Mouse (Mus musculus) liver, embryonic 15.5 days (tissue): Measurements from ENCODE around the gene Uap1. TPM values are rescaled to one million over a fixed set of nuclear protein-coding genes. Genes with fewer than 3 reads are reported as not detected.

Experiments used
- ATAC-seq: fragments of 200-750 bp; cut with Nextera tagmentation; 2 replicates; pipeline ENCODE4 v1.8.0; 2017; ENCODE audit warnings: moderate number of reproducible peaks, mild to moderate bottlenecking, moderate library complexity; ENCODE audit not compliant: insufficient read depth
- H3K27ac ChIP-seq: fragments of 300-500 bp; sonication (generic); replicated peaks from 2 replicates; pipeline ENCODE4 v1.5.1; 2015; ENCODE audit warnings: mild to moderate bottlenecking, inconsistent platforms
- H3K27me3 ChIP-seq: fragments of 300-500 bp; sonication (generic); 2 replicates; pipeline ENCODE4 v1.6.1; 2015; ENCODE audit warnings: mild to moderate bottlenecking, inconsistent platforms
- H3K36me3 ChIP-seq: fragments of 300-500 bp; sonication (generic); replicated peaks from 2 replicates; pipeline ENCODE4 v1.6.1; 2015; ENCODE audit warnings: moderate library complexity, mild to moderate bottlenecking, inconsistent platforms
- H3K4me1 ChIP-seq: fragments of 300-500 bp; sonication (generic); replicated peaks from 2 replicates; pipeline ENCODE4 v1.6.1; 2015; ENCODE audit warnings: inconsistent platforms
- H3K4me2 ChIP-seq: fragments of 300-500 bp; sonication (generic); 2 replicates; pipeline ENCODE4 v1.6.1; 2015; ENCODE audit warnings: moderate library complexity, mild to moderate bottlenecking, inconsistent platforms
- H3K4me3 ChIP-seq: fragments of 300-500 bp; sonication (generic); replicated peaks from 2 replicates; pipeline ENCODE4 v1.5.1; 2015; ENCODE audit warnings: mild to moderate bottlenecking, inconsistent platforms
- H3K9ac ChIP-seq: fragments of 300-500 bp; sonication (generic); 2 replicates; pipeline ENCODE4 v1.6.1; 2015; ENCODE audit warnings: moderate library complexity, mild to moderate bottlenecking, inconsistent platforms
- H3K9me3 ChIP-seq: fragments of 300-500 bp; sonication (generic); replicated peaks from 2 replicates; pipeline ENCODE4 v1.6.1; 2016; ENCODE audit warnings: inconsistent platforms
- WGBS: fragments of 180-500 bp; shearing (Covaris S2); methylation state at CpG from one replicate; pipeline ENCODE4 v1.1.7; 2015; ENCODE audit warnings: mixed read lengths; ENCODE audit not compliant: insufficient replicate concordance; 5-methylcytosine and 5-hydroxymethylcytosine counted together
- polyA plus RNA-seq: library from polyadenylated mRNA; unstranded; fragments of >200 nt; fragmentation: Nextera tagmentation; extraction: Ambion mirVana; gene quantifications from 2 replicates; pipeline ENCODE4 v1.2.1, GENCODE M21; 2015

The Uap1 gene
- polyA plus RNA-seq, 1 experiment from 2014 or later = 33.8 TPM

DNA sequence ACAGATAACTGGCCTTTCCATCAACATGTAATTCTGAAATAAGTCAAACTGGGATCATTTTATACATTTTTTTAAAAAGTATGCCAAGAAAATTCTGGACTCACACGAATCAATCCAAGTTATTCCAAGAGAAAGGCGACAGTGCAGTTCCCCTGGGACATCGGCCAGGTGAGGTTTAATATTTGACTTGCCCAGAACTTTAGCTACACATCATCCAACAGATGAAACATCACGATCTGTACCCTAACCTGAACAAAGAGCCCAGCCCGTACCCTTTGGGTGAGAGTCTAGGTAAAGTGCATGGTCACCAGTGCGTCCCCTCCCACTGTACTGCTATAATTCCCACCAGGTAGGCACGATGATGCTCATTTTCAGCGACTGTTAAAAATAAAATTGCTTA lies 21.5 kb upstream of the Uap1 start:
- H3K36me3 ChIP-seq = peaks cover 81% of the 10 kb centered on the region

DNA sequence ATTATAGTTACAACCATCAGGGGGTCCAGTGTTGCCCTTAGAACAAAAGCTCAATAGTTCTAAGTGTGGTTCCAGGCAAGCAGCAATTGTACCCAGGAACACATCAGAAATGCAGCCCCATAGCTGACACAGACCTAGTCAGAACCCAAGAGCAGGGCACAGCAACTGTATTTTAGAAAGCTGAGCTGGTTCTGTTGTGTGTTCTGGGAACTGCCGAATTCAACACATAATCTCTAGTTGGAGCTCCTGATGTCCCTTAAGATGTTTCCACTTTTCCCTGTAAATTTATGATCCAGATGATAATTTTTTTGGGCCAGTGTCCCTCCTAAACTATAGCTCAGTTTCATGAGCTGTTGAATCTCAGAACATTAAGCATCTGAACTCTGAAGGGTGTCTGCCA lies 17.2 kb upstream of the Uap1 start:
- Histone ChIP-seq H3K4me2 (no peak overlapping the region), H3K27ac (no peak overlapping the region), H3K36me3 (peaks cover 43% of the 10 kb centered on the region), H3K4me3 (no peak overlapping the region), H3K9me3 (no peaks in the 10 kb centered on the region), H3K9ac (no peak overlapping the region), H3K4me1 (no peaks in the 10 kb centered on the region; the same call in 1 of the 2 replicates), H3K27me3 (no peaks in the 10 kb centered on the region)
- WGBS = 85% methylated on average over 1 of the region's 1 CpGs
- ATAC-seq = no peak

More for the DNA sequence above, 21.5 kb upstream of the Uap1 start:
- ATAC-seq = no peak
- no peak overlapping the region for H3K9ac ChIP-seq
- H3K4me2 ChIP-seq = no peak overlapping the region
- WGBS = 82% methylated on average over 8 of the region's 8 CpGs
- no peaks in the 10 kb centered on the region for H3K27me3 ChIP-seq
- no peaks in the 10 kb centered on the region for H3K4me1 ChIP-seq
- no peak overlapping the region for H3K27ac ChIP-seq
- no peak overlapping the region for H3K4me3 ChIP-seq
- no peaks in the 10 kb centered on the region for H3K9me3 ChIP-seq

DNA sequence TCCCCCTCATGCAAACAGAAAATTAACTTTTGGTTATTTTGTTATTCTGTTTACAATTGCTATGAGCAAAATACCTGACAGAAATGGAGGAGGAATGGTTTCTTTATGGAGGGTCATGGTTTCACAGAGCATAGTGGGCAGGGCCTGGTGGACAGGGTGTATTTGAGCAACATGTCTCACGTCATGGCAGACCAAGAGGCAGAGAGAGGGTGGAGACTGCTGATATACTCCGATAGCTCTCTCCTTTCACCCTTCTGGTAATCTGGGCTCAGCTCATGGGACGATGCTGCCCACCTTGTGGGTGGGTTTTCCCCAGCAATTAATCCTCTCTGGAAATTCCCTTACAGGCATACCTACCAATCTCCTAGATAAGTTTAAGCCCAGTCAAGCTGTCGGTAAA lies 15.5 kb upstream of the Uap1 start:
- Histone ChIP-seq H3K4me2 (no peak overlapping the region), H3K9me3 (no peaks in the 10 kb centered on the region), H3K4me3 (no peak overlapping the region), H3K27ac (no peak overlapping the region), H3K4me1 (no peaks in the 10 kb centered on the region; the same call in 1 of the 2 replicates), H3K36me3 (peaks cover 27% of the 10 kb centered on the region), H3K9ac (no peak overlapping the region), H3K27me3 (no peaks in the 10 kb centered on the region)
- WGBS = 54% methylated on average over 4 of the region's 4 CpGs
- no peak for ATAC-seq

DNA sequence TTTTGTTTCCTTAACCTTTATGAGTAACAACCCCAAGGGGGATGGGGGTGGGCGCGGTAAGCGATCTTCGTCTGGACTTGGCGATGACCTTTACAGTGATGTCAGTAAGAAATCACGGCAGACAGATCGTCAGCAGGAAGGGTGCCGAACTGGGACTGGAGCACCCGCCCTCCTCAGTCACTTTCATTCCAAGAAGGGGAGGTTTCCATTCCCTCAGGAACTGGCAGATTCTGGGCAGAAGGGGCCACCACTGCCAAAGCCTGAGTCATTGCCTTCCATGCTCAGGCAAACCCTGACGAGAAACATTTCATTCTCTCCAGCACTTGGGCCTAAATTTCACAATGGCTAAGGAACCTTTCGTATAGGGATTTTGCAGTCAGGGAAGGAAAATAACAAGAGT lies 13.8 kb upstream of the Uap1 start:
- ATAC-seq = no peak

DNA sequence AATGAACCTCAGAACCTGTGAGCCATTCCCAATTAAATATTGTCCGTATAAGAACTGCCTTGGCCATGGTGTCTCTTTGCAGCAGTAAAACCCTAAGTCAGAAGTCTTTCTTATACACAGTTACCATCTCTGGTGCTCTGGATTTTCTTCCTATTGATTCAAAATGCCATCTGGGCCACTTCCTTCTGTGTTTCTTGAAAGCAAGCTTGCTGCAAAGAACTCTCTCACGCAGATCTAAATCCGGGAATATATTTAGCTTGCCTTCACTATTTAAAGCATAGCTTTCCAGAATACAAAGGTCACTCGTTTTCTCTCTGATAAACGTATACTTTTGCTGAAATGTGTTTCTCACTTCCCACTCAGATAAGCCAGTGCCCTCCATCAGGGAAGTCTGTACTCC lies 11.8 kb upstream of the Uap1 start:
- 51% methylated on average over 5 of the region's 5 CpGs for WGBS
- Histone ChIP-seq H3K9me3 (no peaks in the 10 kb centered on the region), H3K27ac (no peak overlapping the region)

More for the DNA sequence above, 13.8 kb upstream of the Uap1 start:
- Histone ChIP-seq H3K9me3 (no peaks in the 10 kb centered on the region), H3K4me2 (no peak overlapping the region), H3K27ac (no peak overlapping the region), H3K4me1 (no peaks in the 10 kb centered on the region; the same call in 1 of the 2 replicates), H3K36me3 (peaks cover 12% of the 10 kb centered on the region), H3K9ac (no peak overlapping the region), H3K27me3 (no peaks in the 10 kb centered on the region), H3K4me3 (no peak overlapping the region)
- 66% methylated on average over 11 of the region's 11 CpGs for WGBS

DNA sequence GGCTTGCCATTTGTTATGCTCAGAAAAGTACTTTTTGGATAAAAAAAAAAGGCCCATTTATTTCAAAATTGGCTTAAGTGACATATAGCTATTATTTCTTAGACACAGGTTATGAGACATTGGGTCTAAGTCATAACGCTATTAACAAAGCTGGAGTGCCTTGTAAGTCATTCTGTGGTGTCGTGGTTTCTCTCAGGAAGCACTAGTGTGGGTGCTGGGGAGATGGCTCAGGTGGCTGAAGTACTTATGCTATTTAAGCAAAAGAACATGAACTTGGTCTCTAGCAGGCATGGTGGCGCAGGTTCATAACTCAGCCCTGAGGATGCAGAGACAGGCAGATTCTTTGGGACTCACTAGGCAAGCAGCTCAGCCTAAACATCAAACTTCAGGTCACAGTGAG lies 10.4 kb upstream of the Uap1 start:
- WGBS = 51% methylated on average over 3 of the region's 3 CpGs
- no peak for ATAC-seq
- no peaks in the 10 kb centered on the region; the same call in 1 of the 2 replicates for H3K4me1 ChIP-seq
- no peak overlapping the region for H3K4me2 ChIP-seq
- no peak overlapping the region for H3K9ac ChIP-seq
- no peaks in the 10 kb centered on the region for H3K36me3 ChIP-seq
- H3K27ac ChIP-seq = no peak overlapping the region
- no peaks in the 10 kb centered on the region for H3K9me3 ChIP-seq
- H3K4me3 ChIP-seq = no peak overlapping the region
- no peaks in the 10 kb centered on the region for H3K27me3 ChIP-seq

More for the DNA sequence above, 11.8 kb upstream of the Uap1 start:
- Histone ChIP-seq H3K27me3 (no peaks in the 10 kb centered on the region), H3K4me3 (no peak overlapping the region), H3K9ac (no peak overlapping the region), H3K4me2 (no peak overlapping the region), H3K36me3 (no peaks in the 10 kb centered on the region), H3K4me1 (no peaks in the 10 kb centered on the region; the same call in 1 of the 2 replicates)
- ATAC-seq = no peak

DNA sequence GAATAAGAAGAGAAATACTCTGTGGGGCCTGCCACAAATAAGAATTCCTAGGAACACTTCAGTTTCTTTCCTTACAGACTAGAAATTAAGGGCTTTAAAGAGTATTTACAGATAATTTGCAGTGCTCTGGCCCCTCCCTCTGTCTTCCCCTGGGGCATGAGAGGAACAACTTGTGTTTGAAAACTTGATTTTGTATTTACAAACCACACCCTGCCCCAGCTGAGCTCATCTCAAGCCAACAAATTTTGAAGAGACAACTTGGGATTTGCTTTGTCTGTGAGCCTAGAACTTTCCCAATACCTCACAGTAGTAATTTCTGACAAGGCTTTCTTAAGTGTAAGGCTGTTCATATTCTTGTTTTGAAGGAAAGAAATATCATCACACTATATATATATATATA lies 7.9 kb upstream of the Uap1 start:
- Histone ChIP-seq H3K27ac (no peak overlapping the region), H3K4me3 (no peak overlapping the region), H3K4me1 (peaks cover 3% of the 10 kb centered on the region), H3K27me3 (no peaks in the 10 kb centered on the region), H3K4me2 (no peak overlapping the region), H3K9ac (no peak overlapping the region), H3K9me3 (no peaks in the 10 kb centered on the region), H3K36me3 (no peaks in the 10 kb centered on the region)
- ATAC-seq = no peak

DNA sequence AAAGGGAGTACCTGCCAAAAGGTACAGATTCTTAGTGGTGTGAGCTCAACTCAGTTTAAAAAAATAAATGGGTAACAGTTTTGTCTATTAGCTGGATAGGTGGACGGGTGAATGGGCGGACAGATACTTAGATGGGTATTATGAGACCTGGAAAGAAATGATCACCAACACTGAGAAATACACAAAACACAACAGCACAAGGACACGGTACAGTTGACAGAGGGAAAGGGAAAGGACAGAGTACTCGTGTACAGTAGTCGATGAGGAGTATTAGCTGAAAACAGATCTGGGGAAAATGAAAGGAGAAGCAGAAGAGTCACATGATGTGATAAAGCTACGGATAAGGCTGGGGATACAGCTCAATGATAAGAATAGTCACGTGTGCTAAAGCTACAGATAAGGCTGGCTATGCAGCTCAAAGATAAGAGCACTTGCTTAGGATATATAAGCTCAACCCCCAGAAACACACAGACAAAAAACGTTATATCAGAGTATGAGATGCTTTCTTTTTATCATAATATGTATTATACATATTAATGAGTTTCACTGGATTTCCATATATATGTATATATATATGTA lies 2.0 kb upstream of the Uap1 start:
- 25% methylated on average over 8 of the region's 8 CpGs for WGBS
- Histone ChIP-seq H3K4me3 (no peak overlapping the region), H3K27ac (peak overlapping the region; percentile 93), H3K9me3 (no peaks in the 10 kb centered on the region), H3K36me3 (no peaks in the 10 kb centered on the region), H3K4me2 (peak overlapping the region; percentile 91), H3K9ac (no peak overlapping the region), H3K4me1 (peaks cover 41% of the 10 kb centered on the region), H3K27me3 (no peaks in the 10 kb centered on the region)
- no peak for ATAC-seq

DNA sequence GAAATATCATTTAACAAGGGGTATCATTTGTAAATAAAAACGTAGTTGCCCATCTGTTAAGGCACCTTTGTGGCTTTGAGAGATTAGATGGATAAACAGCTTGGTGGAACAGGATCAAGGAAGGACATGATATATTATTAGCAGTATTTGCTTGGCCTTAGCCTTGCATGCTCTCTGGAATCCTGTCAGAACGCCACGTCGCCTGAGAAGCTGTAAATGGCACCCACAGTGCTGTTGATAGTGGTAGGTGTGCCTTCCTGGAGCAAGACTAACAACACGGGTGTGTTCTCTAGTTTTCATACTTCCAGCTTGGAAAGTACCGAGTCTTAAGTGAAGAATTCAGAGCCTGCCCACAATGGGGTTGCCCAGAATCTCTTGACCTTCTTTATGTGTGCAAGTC lies 1.1 kb upstream of the Uap1 start:
- WGBS = 20% methylated on average over 6 of the region's 6 CpGs
- Histone ChIP-seq H3K36me3 (no peaks in the 10 kb centered on the region), H3K27me3 (no peaks in the 10 kb centered on the region), H3K9me3 (no peaks in the 10 kb centered on the region), H3K9ac (peak overlapping the region; percentile 65; the same call in 1 of the 2 replicates), H3K4me3 (peak overlapping the region; percentile 93; the same call in 1 of the 2 replicates), H3K27ac (peak overlapping the region; percentile 93), H3K4me1 (peaks cover 41% of the 10 kb centered on the region), H3K4me2 (peak overlapping the region; percentile 91)
- no peak for ATAC-seq

DNA sequence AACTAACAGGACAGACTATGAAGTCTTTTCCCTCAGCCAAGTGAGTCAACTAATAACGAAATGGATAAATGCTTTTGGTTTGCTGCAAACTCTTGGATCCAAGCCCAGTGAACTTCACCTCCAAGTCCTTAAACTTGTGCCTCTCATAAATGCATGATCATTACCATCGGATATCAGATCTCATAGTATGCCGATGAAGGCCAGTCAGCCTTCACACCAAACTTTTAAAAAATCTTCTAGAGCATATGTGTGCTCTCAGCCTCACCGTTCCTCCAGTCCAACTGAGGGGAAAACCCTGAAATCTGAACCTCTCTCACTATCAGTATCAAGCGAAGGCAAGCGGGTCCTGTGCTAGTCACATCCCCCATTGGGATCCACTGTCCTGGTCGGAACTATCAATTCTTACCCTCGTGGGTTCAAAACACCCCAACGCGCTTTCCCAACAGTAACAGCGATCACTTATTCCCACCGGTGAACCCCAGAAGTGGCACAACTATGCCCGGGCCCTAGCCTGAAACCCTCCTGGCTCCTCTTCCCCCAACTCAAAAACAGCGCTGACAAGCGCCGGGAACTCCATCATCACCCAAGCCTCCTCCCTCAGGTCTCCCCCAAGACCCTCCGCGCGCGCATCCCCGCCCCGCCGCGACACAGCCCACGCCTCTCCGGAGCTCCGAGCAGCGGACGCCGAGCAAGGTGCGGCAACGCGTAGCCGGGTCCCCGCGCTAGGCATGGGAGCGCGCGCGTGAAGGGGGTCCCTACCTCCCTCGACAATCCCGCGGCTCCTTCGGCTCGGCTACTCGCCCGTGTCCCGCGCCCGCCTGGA lies 555 bp downstream of the Uap1 start:
- Histone ChIP-seq H3K36me3 (no peaks in the 10 kb centered on the region), H3K27me3 (no peaks in the 10 kb centered on the region), H3K4me1 (peaks cover 41% of the 10 kb centered on the region), H3K9ac (peak overlapping the region; percentile 89), H3K4me3 (peak overlapping the region; percentile 93), H3K9me3 (no peaks in the 10 kb centered on the region), H3K4me2 (peak overlapping the region; percentile 86), H3K27ac (peak overlapping the region; percentile 87)
- ATAC-seq = peak; percentile 59
- WGBS = under 1% methylated on average over 50 of the region's 50 CpGs

DNA sequence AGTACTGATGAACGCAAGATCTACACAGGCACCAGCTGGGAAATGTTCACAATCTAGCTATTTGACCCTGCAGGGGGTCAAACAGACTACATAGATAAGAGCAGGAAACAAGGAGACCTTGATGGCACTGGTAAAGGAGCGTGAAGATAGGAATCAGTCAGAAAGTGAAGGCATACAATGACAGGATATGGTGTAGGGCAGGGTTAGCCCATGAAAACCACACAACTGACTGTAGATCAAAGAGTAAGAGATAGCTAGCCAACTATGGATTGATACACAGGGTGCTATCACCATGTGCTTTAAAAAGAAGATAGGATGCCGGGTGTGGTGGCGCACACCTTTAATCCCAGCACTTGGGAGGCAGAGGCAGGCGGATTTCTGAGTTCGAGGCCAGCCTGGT lies 7.0 kb downstream of the Uap1 start:
- H3K4me3 ChIP-seq = no peak overlapping the region
- no peak for ATAC-seq
- no peak overlapping the region for H3K9ac ChIP-seq
- peaks cover 15% of the 10 kb centered on the region for H3K4me1 ChIP-seq
- 50% methylated on average over 6 of the region's 6 CpGs for WGBS
- H3K9me3 ChIP-seq = no peaks in the 10 kb centered on the region
- H3K36me3 ChIP-seq = peaks cover 18% of the 10 kb centered on the region
- no peaks in the 10 kb centered on the region for H3K27me3 ChIP-seq
- no peak overlapping the region for H3K4me2 ChIP-seq
- H3K27ac ChIP-seq = no peak overlapping the region
